Mouse (Mus musculus) kidney, embryonic 14.5 days (tissue): ENCODE measurements around the gene Gstt4. TPM values are rescaled to one million over a fixed set of nuclear protein-coding genes. Genes with fewer than 3 reads are reported as not detected.
"Not testable (repeated sequence)": the region's sequence is repeated elsewhere in the genome, so short reads cannot be mapped to it uniquely, and the experiment has no call there.

ENCODE experiments used
- ATAC-seq: fragments of 200-750 bp; cut with Nextera tagmentation; 2 replicates; pipeline ENCODE4 v1.8.0; 2017; ENCODE audit warnings: moderate number of reproducible peaks, mild to moderate bottlenecking, moderate TSS enrichment, moderate library complexity; ENCODE audit not compliant: low FRiP score, low TSS enrichment
- H3K27ac ChIP-seq: fragments of 300-500 bp; sonication (generic); 2 replicates; pipeline ENCODE4 v1.5.1; 2014; ENCODE audit warnings: low read depth, mild to moderate bottlenecking, low read length, moderate library complexity, mixed read lengths
- H3K27me3 ChIP-seq: fragments of 300-500 bp; sonication (generic); 2 replicates; pipeline ENCODE4 v1.6.1; 2014; ENCODE audit warnings: mild to moderate bottlenecking, low read length; ENCODE audit not compliant: control insufficient read depth, insufficient read depth
- H3K36me3 ChIP-seq: fragments of 300-500 bp; sonication (generic); 2 replicates; pipeline ENCODE4 v1.6.1; 2014; ENCODE audit warnings: low read length, mixed read lengths; ENCODE audit not compliant: control insufficient read depth, insufficient read depth
- H3K4me1 ChIP-seq: fragments of 300-500 bp; sonication (generic); 2 replicates; pipeline ENCODE4 v1.6.1; 2014; ENCODE audit warnings: low read length, mixed read lengths; ENCODE audit not compliant: control insufficient read depth, insufficient read depth
- H3K4me2 ChIP-seq: fragments of 300-500 bp; sonication (generic); replicated peaks from 2 replicates; pipeline ENCODE4 v1.6.1; 2014; ENCODE audit warnings: low read depth, mild to moderate bottlenecking, low read length
- H3K4me3 ChIP-seq: fragments of 300-500 bp; sonication (generic); 2 replicates; pipeline ENCODE4 v1.5.1; 2014; ENCODE audit warnings: mild to moderate bottlenecking, low read length
- H3K9ac ChIP-seq: fragments of 300-500 bp; sonication (generic); 2 replicates; pipeline ENCODE4 v1.6.1; 2014; ENCODE audit warnings: low read depth, mild to moderate bottlenecking, low read length, moderate library complexity
- H3K9me3 ChIP-seq: fragments of 300-500 bp; sonication (generic); 2 replicates; pipeline ENCODE4 v1.6.1; 2016; ENCODE audit warnings: low read length; ENCODE audit not compliant: control insufficient read depth
- WGBS: fragments of 180-500 bp; shearing (Covaris S2); extraction: QIAGEN DNeasy Blood & Tissue Kit; methylation state at CpG from one replicate; pipeline ENCODE4 v1.1.7; 2014; 5-methylcytosine and 5-hydroxymethylcytosine counted together
- polyA plus RNA-seq: library from polyadenylated mRNA; unstranded; fragments of >200 nt; fragmentation: Nextera tagmentation; extraction: Ambion mirVana; gene quantifications from 2 replicates; pipeline ENCODE4 v1.2.1, GENCODE M21; 2014

The Gstt4 gene
- not detected in 2 replicates for polyA plus RNA-seq

DNA sequence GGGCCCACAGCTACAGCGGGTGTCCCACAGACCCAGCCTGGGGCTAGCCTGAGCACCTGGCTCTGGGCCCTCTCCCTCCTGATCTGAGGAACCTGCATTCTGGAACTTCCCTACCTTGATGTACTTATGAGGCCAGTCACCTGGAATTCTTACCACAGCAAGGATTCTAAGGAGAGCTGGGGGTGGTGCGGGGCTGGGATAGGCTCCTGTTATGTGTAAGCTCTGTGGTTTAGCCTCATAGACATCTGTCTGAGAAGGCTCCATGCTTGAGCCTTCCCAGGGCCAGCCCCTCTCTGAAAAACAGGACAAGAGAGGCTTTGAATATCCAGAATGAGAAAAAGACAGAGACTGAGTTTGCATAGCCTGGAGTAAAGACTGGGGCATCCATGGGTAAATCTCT lies at the start of gene Gstt4:
Gstt4 (minus strand) TSS at position 101 of the 400 bp plus-strand sequence.
- Histone ChIP-seq H3K4me2 (no peak within 1 kb of the TSS), H3K4me1 (no peaks in the 10 kb centered on the region), H3K36me3 (no peaks in the 10 kb centered on the region), H3K9ac (no peak within 1 kb of the TSS), H3K27me3 (no peaks in the 10 kb centered on the region), H3K9me3 (peaks cover 4% of the 10 kb centered on the region; the same call in 1 of the 2 replicates), H3K27ac (no peak within 1 kb of the TSS), H3K4me3 (no peak within 1 kb of the TSS)
- WGBS = 90% methylated on average over 2 of the region's 2 CpGs
- ATAC-seq = no peak

DNA sequence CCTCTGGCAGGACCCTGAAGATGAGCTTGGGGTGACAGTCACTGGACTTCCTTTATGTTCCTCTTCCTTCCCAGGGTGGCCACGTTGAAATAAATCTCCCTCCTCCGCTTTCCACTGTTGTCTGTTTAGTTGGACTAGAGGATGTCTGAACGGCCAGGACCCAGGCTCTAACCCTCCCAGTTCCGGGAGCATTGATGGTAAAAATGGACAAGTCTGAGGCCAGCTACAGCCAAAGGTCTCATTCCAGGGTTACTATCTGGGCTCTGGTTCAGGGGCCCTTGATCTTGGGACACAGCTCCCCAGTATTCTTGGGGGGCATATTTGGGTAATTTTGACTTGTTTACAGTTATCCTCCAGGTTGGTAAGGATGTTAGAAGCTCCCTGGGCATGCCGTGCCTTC lies 39.2 kb upstream of the Gstt4 start:
- Histone ChIP-seq H3K36me3 (peaks cover 19% of the 10 kb centered on the region; the same call in 1 of the 2 replicates), H3K9me3 (no peaks in the 10 kb centered on the region; the same call in 1 of the 2 replicates), H3K4me2 (no peak overlapping the region), H3K4me3 (no peak overlapping the region), H3K4me1 (peaks cover 18% of the 10 kb centered on the region; the same call in 1 of the 2 replicates), H3K9ac (no peak overlapping the region), H3K27ac (no peak overlapping the region), H3K27me3 (no peaks in the 10 kb centered on the region)
- ATAC-seq = no peak
- 89% methylated on average over 5 of the region's 5 CpGs for WGBS

DNA sequence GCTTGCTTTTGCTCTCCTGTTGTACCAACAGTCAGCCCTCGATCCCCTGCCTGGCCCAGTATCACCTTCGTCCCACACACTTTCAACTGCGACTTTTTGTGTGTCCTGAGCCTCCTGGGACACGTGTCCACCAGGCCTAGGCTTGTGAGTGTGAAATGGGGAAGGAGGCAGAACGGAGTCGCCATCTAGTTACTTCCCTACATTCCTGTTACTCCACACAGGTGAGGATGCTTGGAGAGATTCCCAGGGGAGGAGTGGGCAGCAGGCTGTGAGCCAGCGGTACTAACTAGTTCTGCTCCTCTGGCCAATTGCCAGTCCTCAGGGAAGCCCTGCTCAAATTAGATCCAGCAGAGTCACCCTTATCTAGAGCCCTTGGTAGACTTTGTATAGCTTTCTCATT lies 38.4 kb upstream of the Gstt4 start:
- no peak for ATAC-seq
- Histone ChIP-seq H3K9ac (no peak overlapping the region; the same call in 1 of the 2 replicates), H3K27me3 (no peaks in the 10 kb centered on the region), H3K4me1 (peaks cover 18% of the 10 kb centered on the region; the same call in 1 of the 2 replicates), H3K27ac (peak overlapping the region; percentile 62; the same call in 1 of the 2 replicates), H3K4me2 (no peak overlapping the region), H3K4me3 (peak overlapping the region; percentile 74; the same call in 1 of the 2 replicates), H3K9me3 (no peaks in the 10 kb centered on the region; the same call in 1 of the 2 replicates), H3K36me3 (peaks cover 19% of the 10 kb centered on the region; the same call in 1 of the 2 replicates)
- WGBS = 50% methylated on average over 7 of the region's 7 CpGs

DNA sequence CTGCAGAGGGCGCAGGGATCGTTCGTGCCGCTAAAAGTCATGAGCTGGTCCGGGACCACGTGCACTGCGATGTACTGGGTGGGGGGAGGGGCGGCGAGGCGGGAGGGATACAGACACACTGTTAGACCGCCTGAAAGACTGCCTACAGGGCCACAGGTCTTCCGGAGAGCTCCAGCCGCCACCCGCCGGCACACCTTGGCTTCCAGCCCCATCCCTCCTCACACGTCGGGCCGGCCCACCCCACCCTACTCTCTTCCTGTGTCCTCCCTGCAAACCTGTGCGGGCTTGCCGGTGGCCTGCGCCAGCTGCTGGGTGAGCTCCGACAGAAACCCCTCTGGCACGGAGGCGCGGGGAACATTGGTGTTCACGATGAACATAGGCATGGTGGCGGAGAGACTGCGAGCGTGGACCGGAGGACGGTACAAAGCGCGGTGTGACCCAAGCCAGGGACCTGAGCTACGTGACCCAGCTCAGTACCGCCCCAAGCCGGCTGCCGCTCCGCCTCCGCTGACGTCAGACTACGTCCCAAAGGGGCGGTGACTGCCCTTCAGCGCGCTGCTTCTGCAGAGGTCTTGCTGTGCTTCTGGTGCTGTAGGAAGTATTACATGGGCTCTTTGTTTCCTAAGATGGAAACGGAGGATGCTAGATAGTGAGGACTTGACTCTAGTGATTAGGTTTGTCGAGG lies 37.6 kb upstream of the Gstt4 start, which contains the start of gene Mif:
Mif (minus strand) TSS at position 455 of the 685 bp plus-strand sequence.
- H3K4me1 ChIP-seq = peaks cover 18% of the 10 kb centered on the region; the same call in 1 of the 2 replicates
- under 1% methylated on average over 40 of the region's 46 CpGs for WGBS
- H3K4me2 ChIP-seq = peak within 1 kb of the TSS; percentile 57
- peak within 1 kb of the TSS; percentile 92 for H3K9ac ChIP-seq
- H3K27me3 ChIP-seq, H3K9me3 ChIP-seq: not testable (repeated sequence)
- peak within 1 kb of the TSS; percentile 74 for H3K4me3 ChIP-seq
- peak within 1 kb of the TSS; percentile 94 for H3K27ac ChIP-seq
- peak; percentile 96 for ATAC-seq
- peaks cover 19% of the 10 kb centered on the region; the same call in 1 of the 2 replicates for H3K36me3 ChIP-seq

DNA sequence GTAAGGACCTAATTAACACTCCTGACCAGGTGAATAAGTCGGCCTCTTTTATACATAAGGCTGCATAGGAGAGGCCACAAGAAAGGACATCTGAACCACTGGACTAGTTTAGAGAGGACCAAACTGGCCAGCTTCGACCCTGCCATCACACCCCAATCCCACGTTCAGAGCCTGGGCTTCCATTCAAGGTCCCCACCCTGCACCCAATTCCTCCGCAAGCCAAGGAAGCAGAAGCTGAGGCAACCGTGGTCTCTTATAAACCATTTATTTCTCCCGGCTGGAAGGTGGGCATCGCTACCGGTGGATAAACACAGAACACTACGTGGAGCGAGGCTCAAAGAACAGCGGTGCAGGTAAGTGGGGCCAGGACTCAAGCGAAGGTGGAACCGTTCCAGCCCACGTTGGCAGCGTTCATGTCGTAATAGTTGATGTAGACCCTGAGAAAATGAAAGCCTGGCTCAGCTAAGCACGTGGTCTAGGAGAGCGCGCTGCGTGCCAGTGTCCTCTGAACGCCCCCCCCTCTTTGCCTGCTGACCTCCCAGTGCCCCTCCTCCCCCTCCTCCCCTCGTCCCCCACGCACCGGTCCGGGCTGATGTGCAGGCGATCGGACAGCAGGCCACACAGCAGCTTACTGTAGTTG lies 36.9 kb upstream of the Gstt4 start:
- 2% methylated on average over 27 of the region's 27 CpGs for WGBS
- H3K4me2 ChIP-seq = peak overlapping the region; percentile 57
- peak; percentile 63 for ATAC-seq
- H3K9ac ChIP-seq = peak overlapping the region; percentile 92
- H3K36me3 ChIP-seq = peaks cover 19% of the 10 kb centered on the region; the same call in 1 of the 2 replicates
- peaks cover 18% of the 10 kb centered on the region; the same call in 1 of the 2 replicates for H3K4me1 ChIP-seq
- peak overlapping the region; percentile 74 for H3K4me3 ChIP-seq
- H3K27me3 ChIP-seq = no peaks in the 10 kb centered on the region
- H3K27ac ChIP-seq = peak overlapping the region; percentile 94
- H3K9me3 ChIP-seq = no peaks in the 10 kb centered on the region; the same call in 1 of the 2 replicates

DNA sequence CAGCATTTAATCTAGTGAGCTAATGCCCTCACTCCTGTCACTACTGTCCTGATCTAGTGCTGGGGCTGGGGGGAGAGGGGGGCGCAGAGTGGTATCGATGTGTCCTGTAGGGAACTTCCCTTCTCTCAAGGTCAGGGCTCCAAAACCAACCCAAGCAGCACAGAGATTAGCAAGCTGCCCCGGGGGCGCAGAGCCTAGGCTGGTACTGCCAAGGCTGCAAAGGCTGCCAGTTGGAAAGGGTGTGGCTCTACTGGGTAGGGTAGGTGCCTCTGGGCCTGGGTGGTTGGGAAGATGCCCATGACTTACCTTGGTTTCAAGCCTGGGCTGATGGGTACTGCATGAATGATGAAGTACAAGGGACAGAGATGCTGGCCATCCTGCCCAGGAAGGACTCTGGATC lies 35.3 kb upstream of the Gstt4 start:
- no peak for ATAC-seq
- H3K4me3 ChIP-seq = no peak overlapping the region
- H3K4me1 ChIP-seq = peaks cover 18% of the 10 kb centered on the region; the same call in 1 of the 2 replicates
- H3K9me3 ChIP-seq = no peaks in the 10 kb centered on the region; the same call in 1 of the 2 replicates
- WGBS = 91% methylated on average over 4 of the region's 4 CpGs
- peaks cover 19% of the 10 kb centered on the region; the same call in 1 of the 2 replicates for H3K36me3 ChIP-seq
- no peaks in the 10 kb centered on the region for H3K27me3 ChIP-seq
- no peak overlapping the region for H3K4me2 ChIP-seq
- H3K9ac ChIP-seq = no peak overlapping the region
- no peak overlapping the region for H3K27ac ChIP-seq

DNA sequence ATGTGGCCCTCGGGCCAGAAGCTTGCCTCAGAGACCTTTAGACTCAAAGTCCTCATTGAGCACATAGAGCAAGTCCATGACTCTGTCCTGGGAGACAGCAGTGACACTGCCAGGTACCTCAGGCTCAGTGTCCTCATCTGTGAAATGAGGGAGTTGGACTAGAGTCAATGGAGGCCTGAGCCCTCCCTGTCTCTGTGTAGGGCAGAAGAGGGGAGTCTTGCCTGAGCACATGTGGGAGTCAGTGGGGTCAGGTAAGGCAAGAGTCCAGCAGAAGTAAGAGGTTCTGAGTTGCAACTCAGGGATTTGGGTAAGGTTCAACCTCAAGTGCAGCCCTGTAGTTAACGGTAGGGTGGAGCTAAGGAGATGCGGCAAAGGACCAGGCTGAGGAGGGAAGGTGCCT lies 34.6 kb upstream of the Gstt4 start:
- Histone ChIP-seq H3K9me3 (no peaks in the 10 kb centered on the region; the same call in 1 of the 2 replicates), H3K27ac (no peak overlapping the region), H3K36me3 (peaks cover 19% of the 10 kb centered on the region; the same call in 1 of the 2 replicates), H3K27me3 (no peaks in the 10 kb centered on the region), H3K4me2 (no peak overlapping the region), H3K9ac (no peak overlapping the region), H3K4me3 (no peak overlapping the region), H3K4me1 (peaks cover 18% of the 10 kb centered on the region; the same call in 1 of the 2 replicates)
- no peak for ATAC-seq
- 82% methylated on average over 3 of the region's 3 CpGs for WGBS

DNA sequence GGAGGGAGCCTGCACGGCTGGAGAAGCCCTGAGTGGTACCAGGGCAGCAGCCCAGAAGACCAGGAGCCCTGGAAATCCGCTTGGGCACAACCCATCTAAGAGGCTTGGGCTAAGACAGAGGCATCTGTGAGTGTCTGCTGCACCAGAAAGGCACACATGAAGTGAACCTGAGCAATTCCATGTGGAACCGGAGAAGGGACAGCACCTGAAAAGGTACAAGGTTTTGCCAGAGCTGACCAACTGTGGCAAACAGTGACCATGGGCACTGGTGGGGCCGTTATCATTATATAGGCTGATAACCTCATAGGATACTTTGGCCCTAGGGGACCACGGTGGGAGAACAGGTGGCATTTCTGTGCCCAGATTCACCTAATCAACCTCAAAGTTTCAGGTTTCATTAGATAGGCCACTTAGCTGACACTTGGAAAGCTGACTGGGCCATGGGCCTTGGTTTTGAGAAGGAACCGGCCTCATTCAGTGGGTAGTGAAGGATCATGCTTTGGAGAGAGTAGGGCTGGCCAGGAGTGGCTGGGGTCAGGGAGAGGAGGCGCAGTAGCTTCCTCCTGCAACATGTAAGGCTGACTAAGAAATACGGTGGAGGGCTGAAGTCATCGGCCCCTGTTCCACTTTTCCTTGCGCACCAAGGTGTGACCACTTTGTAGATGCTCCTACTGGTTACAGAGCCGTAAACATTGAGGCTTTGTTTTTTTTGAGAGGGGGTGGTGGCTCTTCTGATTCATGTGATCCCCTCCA lies 34.0 kb upstream of the Gstt4 start:
- peaks cover 18% of the 10 kb centered on the region; the same call in 1 of the 2 replicates for H3K4me1 ChIP-seq
- no peak overlapping the region for H3K4me3 ChIP-seq
- no peak overlapping the region for H3K4me2 ChIP-seq
- H3K27me3 ChIP-seq = no peaks in the 10 kb centered on the region
- 63% methylated on average over 11 of the region's 11 CpGs for WGBS
- H3K9ac ChIP-seq = no peak overlapping the region
- no peak for ATAC-seq
- peaks cover 19% of the 10 kb centered on the region; the same call in 1 of the 2 replicates for H3K36me3 ChIP-seq
- no peaks in the 10 kb centered on the region for H3K9me3 ChIP-seq
- no peak overlapping the region for H3K27ac ChIP-seq
